Mouse (Mus musculus) midbrain, embryonic 11.5 days (tissue): Measurements from ENCODE around the gene Ocel1. TPM values are rescaled to one million over a fixed set of nuclear protein-coding genes. Genes with fewer than 3 reads are reported as not detected.

Experiments used
- ATAC-seq: fragments of 200-750 bp; cut with Nextera tagmentation; 2 replicates; pipeline ENCODE4 v1.8.0; 2017; ENCODE audit warnings: moderate TSS enrichment, moderate library complexity; ENCODE audit not compliant: low FRiP score
- DNase-seq: peaks from one replicate; pipeline ENCODE4 v3.0.0; 2015; ENCODE audit warnings: low spot score; ENCODE audit errors: missing footprints
- H3K27ac ChIP-seq: fragments of 300-500 bp; sonication (generic); 2 replicates; pipeline ENCODE4 v1.5.1; 2014; ENCODE audit warnings: low read depth, low read length
- H3K27me3 ChIP-seq: fragments of 300-500 bp; sonication (generic); 2 replicates; pipeline ENCODE4 v1.6.1; 2014; ENCODE audit warnings: mild to moderate bottlenecking, low read length, moderate library complexity, mixed read lengths; ENCODE audit not compliant: control insufficient read depth, insufficient read depth
- H3K36me3 ChIP-seq: fragments of 300-500 bp; sonication (generic); 2 replicates; pipeline ENCODE4 v1.6.1; 2014; ENCODE audit warnings: mild to moderate bottlenecking, low read length, moderate library complexity, mixed read lengths; ENCODE audit not compliant: control insufficient read depth, insufficient read depth
- H3K4me1 ChIP-seq: fragments of 300-500 bp; sonication (generic); 2 replicates; pipeline ENCODE4 v1.6.1; 2014; ENCODE audit warnings: low read length; ENCODE audit not compliant: control insufficient read depth, insufficient read depth
- H3K4me2 ChIP-seq: fragments of 300-500 bp; sonication (generic); 2 replicates; pipeline ENCODE4 v1.6.1; 2014; ENCODE audit warnings: mild to moderate bottlenecking, moderate library complexity
- H3K4me3 ChIP-seq: fragments of 300-500 bp; sonication (generic); 2 replicates; pipeline ENCODE4 v1.5.1; 2014; ENCODE audit warnings: low read depth, low read length
- H3K9ac ChIP-seq: fragments of 300-500 bp; sonication (generic); 2 replicates; pipeline ENCODE4 v1.6.1; 2014; ENCODE audit warnings: low read length
- H3K9me3 ChIP-seq: fragments of 300-500 bp; sonication (generic); 2 replicates; pipeline ENCODE4 v1.6.1; 2016; ENCODE audit warnings: low read length; ENCODE audit not compliant: control insufficient read depth
- WGBS: fragments of 180-500 bp; shearing (Covaris S2); extraction: QIAGEN DNeasy Blood & Tissue Kit; methylation state at CpG from one replicate; pipeline ENCODE4 v1.1.7; 2014; 5-methylcytosine and 5-hydroxymethylcytosine counted together
- polyA plus RNA-seq: library from polyadenylated mRNA; unstranded; fragments of >200 nt; fragmentation: Nextera tagmentation; extraction: Ambion mirVana; gene quantifications from 2 replicates; pipeline ENCODE4 v1.2.1, GENCODE M21; 2014

The Ocel1 gene
- polyA plus RNA-seq, 1 experiment from 2014 or later = 3.3 TPM

DNA sequence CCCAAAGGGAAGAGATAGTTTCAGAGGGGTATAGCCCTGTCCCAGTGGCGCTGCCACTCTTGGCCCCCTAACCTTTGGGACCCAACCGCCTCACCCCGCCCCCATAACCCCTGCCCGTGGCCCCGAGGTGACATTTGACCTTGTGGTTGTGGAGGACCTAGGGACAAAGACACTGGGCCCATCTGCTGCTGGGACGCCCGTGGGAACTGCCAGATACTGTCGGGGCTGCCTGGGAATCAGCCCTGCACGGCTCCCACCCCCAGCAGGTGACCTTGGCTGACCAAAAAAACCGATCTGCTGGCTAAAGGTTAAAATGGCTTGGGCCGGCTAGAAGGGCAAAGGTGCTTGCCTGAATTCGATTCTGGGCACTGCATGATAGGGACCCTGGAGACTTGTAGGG is 12.3 kb downstream of the Ocel1 start:
- Histone ChIP-seq H3K27ac (peak overlapping the region; percentile 91), H3K4me1 (peaks cover 31% of the 10 kb centered on the region), H3K27me3 (no peaks in the 10 kb centered on the region), H3K36me3 (no peaks in the 10 kb centered on the region), H3K9ac (no peak overlapping the region; the same call in 1 of the 2 replicates), H3K4me2 (no peak overlapping the region), H3K9me3 (no peaks in the 10 kb centered on the region), H3K4me3 (no peak overlapping the region)
- DNase-seq = peak; percentile 89
- WGBS = 7% methylated on average over 12 of the region's 12 CpGs
- no peak for ATAC-seq

DNA sequence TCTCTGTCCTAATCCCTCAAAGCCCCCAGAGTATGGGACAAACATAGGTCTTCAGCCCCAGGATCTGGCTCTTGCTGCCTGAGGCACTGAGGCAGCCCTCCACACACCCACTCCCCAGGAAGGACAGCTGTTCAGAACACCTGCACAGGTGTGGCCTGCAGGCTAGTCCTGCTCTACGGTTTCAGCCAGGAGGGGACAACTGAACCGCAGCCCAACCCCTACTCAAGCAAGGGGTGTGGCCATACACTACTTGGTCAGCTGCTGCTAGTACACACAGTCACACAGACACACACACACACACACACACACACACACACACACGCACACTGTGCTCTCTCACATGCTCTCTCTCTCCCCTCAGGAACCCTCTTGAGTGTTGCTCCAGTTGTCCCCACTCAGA is 12.8 kb downstream of the Ocel1 start:
- H3K4me3 ChIP-seq = no peak overlapping the region
- H3K9ac ChIP-seq = no peak overlapping the region
- H3K27me3 ChIP-seq = no peaks in the 10 kb centered on the region
- no peak for ATAC-seq
- H3K27ac ChIP-seq = peak overlapping the region; percentile 91
- peak; percentile 82 for DNase-seq
- no peaks in the 10 kb centered on the region for H3K9me3 ChIP-seq
- H3K4me1 ChIP-seq = peaks cover 28% of the 10 kb centered on the region
- WGBS = 35% methylated on average over 3 of the region's 3 CpGs
- no peak overlapping the region for H3K4me2 ChIP-seq
- no peaks in the 10 kb centered on the region for H3K36me3 ChIP-seq

DNA sequence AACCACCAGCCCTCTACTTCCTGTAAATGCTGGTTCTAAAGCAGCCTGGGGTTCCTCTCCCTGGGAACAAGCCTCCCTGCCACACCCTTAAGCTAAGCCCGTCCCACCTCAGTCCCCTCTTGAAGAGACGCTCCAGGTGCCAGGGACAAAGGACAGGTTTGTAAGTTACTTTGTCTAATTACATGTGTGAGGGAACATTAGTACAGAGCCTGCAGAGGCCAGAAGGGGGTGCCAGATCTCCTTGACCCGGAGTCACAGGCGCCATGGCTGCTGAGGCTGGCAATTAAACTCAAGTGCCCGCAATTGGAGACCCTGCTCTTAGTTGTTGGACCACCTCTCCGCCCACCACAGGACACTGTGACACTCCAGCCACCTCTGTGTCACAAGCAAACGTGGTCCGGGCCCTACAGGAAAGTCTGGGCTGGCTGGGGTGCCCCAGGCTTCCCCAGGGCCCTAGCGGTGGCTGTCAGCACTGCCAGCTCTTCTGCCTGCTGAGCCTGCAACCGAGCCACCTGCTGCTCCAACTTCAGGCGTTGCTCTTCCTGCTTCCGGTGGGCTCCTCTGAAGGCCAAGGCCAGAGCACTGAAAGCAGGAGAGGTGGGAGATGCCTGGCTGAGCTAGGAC is 14.2 kb downstream of the Ocel1 start:
- no peak overlapping the region for H3K27ac ChIP-seq
- ATAC-seq = no peak
- no peaks in the 10 kb centered on the region for H3K9me3 ChIP-seq
- no peaks in the 10 kb centered on the region for H3K36me3 ChIP-seq
- 77% methylated on average over 12 of the region's 12 CpGs for WGBS
- H3K27me3 ChIP-seq = no peaks in the 10 kb centered on the region
- no peak for DNase-seq
- H3K4me3 ChIP-seq = no peak overlapping the region
- H3K9ac ChIP-seq = no peak overlapping the region
- H3K4me2 ChIP-seq = no peak overlapping the region
- H3K4me1 ChIP-seq = peaks cover 13% of the 10 kb centered on the region

DNA sequence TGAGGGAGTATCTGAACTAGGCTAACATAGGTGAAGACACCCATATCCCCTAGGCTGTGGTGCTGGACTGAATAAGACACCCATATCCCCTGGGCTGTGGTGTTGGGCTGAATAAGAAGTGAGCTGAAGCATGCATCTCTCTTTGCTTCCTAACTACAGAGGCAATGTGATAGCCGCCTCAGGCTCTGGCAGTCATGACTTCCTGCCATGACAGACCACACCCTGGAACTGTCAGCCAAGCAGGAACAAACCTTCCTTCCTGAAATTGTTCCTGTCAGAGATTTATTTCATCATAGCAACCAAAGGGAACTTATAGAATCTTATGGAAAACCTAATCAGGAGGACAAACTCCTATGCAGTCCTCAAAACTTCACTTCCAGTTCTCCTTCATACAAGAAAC is 17.2 kb downstream of the Ocel1 start:
- no peak for DNase-seq
- no peak overlapping the region for H3K4me2 ChIP-seq
- no peak for ATAC-seq
- H3K36me3 ChIP-seq = no peaks in the 10 kb centered on the region
- no peaks in the 10 kb centered on the region for H3K9me3 ChIP-seq
- H3K4me1 ChIP-seq = peaks cover 6% of the 10 kb centered on the region
- H3K9ac ChIP-seq = no peak overlapping the region
- no peaks in the 10 kb centered on the region for H3K27me3 ChIP-seq
- no peak overlapping the region for H3K27ac ChIP-seq
- no peak overlapping the region for H3K4me3 ChIP-seq
- 95% methylated on average over 1 of the region's 1 CpGs for WGBS

DNA sequence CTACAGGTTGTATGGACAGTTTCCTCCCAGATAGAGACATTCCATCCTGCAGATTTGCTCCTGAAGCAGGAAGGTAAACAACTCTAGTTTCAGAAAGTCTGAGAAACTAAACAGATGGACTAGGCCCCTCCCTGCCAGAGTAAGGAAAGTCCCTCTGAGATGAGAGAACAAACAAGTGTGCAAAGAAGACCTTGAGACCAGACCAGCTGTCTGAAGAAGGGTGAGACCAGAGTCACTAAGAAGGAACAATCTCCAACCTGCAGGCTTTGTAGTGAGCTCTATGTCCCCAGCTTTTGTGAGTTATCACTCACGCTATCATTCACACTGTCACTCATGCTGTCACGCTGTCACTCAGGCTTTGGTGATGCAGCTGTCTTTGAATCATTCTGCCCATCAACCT is 20.6 kb downstream of the Ocel1 start:
- no peak for ATAC-seq
- 85% methylated on average over 2 of the region's 2 CpGs for WGBS
- Histone ChIP-seq H3K9ac (no peak overlapping the region), H3K27ac (no peak overlapping the region), H3K4me1 (0 out of 2 replicates have a peak, but pooled peaks cover 3% of the 10 kb centered on the region), H3K4me3 (no peak overlapping the region), H3K27me3 (no peaks in the 10 kb centered on the region), H3K36me3 (no peaks in the 10 kb centered on the region), H3K9me3 (no peaks in the 10 kb centered on the region), H3K4me2 (no peak overlapping the region)
- DNase-seq = no peak

GRCm38 (mm10) chr8:71392391-71392790 is 21.3 kb downstream of the Ocel1 start:
- Histone ChIP-seq H3K27ac (no peak overlapping the region), H3K4me1 (peaks cover 6% of the 10 kb centered on the region), H3K4me3 (no peak overlapping the region), H3K4me2 (no peak overlapping the region), H3K36me3 (no peaks in the 10 kb centered on the region), H3K9me3 (no peaks in the 10 kb centered on the region), H3K27me3 (no peaks in the 10 kb centered on the region), H3K9ac (no peak overlapping the region)
- no peak for ATAC-seq
- 66% methylated on average over 5 of the region's 5 CpGs for WGBS
- no peak for DNase-seq

GRCm38 (mm10) chr8:71392871-71393270 is 21.8 kb downstream of the Ocel1 start:
- no peak overlapping the region for H3K9ac ChIP-seq
- H3K9me3 ChIP-seq = no peaks in the 10 kb centered on the region
- H3K4me1 ChIP-seq = peaks cover 9% of the 10 kb centered on the region
- DNase-seq (no peak), ATAC-seq (no peak)
- WGBS = 4% methylated on average over 3 of the region's 3 CpGs
- H3K27me3 ChIP-seq = no peaks in the 10 kb centered on the region
- no peaks in the 10 kb centered on the region for H3K36me3 ChIP-seq
- H3K4me3 ChIP-seq = no peak overlapping the region
- no peak overlapping the region for H3K4me2 ChIP-seq
- H3K27ac ChIP-seq = no peak overlapping the region

DNA sequence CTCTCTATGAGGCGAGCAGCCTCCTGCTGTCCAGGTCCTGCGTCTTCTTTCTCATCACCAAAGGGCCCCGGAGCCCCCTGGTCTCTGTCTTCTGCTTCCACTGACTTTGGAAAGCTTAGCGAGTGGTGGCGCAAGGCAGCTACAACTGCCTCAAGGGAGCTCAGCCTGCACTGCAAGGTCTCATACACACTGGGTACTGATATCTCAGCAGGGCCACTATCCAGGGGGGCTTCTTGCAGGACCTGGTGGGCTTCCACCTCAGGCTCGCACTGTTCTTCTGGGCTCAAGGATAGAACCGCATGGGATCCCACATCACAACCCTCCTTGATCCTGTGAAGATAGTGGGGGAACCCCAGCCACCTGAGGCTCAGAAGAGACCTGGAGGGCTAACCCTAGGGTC is 23.4 kb downstream of the Ocel1 start:
- Histone ChIP-seq H3K36me3 (no peaks in the 10 kb centered on the region), H3K9ac (no peak overlapping the region), H3K27ac (no peak overlapping the region), H3K4me3 (no peak overlapping the region), H3K4me2 (no peak overlapping the region), H3K27me3 (no peaks in the 10 kb centered on the region), H3K4me1 (peaks cover 9% of the 10 kb centered on the region), H3K9me3 (no peaks in the 10 kb centered on the region)
- ATAC-seq = no peak
- DNase-seq = no peak
- WGBS = 79% methylated on average over 7 of the region's 7 CpGs

- DNase-seq = no peak
- Histone ChIP-seq H3K4me1 (peaks cover 9% of the 10 kb centered on the region), H3K27me3 (no peaks in the 10 kb centered on the region), H3K9me3 (no peaks in the 10 kb centered on the region), H3K9ac (no peak overlapping the region), H3K4me2 (no peak overlapping the region), H3K36me3 (no peaks in the 10 kb centered on the region), H3K27ac (no peak overlapping the region), H3K4me3 (no peak overlapping the region)
- 86% methylated on average over 10 of the region's 10 CpGs for WGBS
- ATAC-seq = no peak
These were observed 24.0 kb downstream of the Ocel1 start for GRCm38 (mm10) chr8:71395071-71395470.
